Mouse (Mus musculus): ENCODE data around the gene Dnaja3. TPM values are rescaled to one million over a fixed set of nuclear protein-coding genes. Genes with fewer than 3 reads are reported as not detected.

Gene Dnaja3
- polyA plus RNA-seq, 2 experiments: 18.8 to 34.1 TPM

DNA sequence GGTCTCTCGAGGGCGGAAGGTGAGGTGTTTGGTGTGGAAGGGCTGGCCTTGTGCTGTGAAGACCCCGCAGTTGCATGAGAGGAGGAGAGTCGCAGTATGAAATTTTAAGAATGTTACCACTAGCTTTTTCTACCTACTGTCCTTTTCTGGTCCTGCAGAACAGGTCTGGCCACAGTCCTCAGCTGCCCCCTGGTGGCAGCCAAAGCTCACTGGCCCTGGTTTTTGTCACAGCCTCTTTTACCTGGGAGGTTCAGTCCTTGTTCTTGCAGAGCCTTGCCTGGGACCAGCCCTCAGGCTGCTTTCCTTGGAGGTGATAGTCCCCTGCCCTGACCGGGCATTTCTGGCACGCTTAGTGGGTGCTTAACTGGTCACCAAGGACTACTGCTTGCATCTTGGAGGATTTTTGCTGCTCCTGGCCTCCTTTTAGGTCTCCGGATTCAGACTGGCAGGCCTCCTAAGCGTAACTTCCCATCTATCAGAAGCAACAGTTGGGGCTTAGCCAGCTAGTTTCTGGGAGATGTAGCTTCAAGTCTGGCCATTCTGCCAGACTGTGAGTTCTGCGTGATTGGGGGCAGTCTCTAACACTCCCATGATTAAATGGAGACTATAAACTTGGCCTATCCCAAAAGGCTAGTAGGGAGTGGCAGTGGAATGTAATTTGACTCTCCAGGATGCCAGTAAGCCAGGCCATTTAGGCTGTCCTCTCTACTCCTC is 31.8 kb upstream of the Dnaja3 start:
- TF ChIP-seq EP300 (IDR thresholded peaks at IDR 0.05; ENCODE audit: low read depth) (no peak), CTCF (IDR thresholded peaks at IDR 0.05; ENCODE audit: low read depth) (peak; percentile 98)
- H3K9ac ChIP-seq (replicated peaks): no peak overlapping the region
- no peak overlapping the region for H3K4me2 ChIP-seq (ENCODE audit: low read depth)
- H3K27me3 ChIP-seq (ENCODE audit: control insufficient read depth, insufficient read depth, low read length): no peaks in the 10 kb centered on the region
- H3K9me3 ChIP-seq (ENCODE audit: control insufficient read depth, low read length): no peaks in the 10 kb centered on the region
- ATAC-seq (ENCODE audit: insufficient read depth) (0 out of 2 replicates have a peak, but pooled peaks have one; percentile 43), DNase-seq (ENCODE audit: low read depth in 3 of 3, low spot score in 3 of 3) (peak; percentile 55 to 58 (median 58))
- peaks cover 0 to 19% of the 10 kb centered on the region in 2 experiments; a peak in 2 of 4 replicates for H3K4me1 ChIP-seq (replicated peaks; ENCODE audit: control insufficient read depth in 2 of 2, insufficient read depth in 2 of 2, low read length in 1 of 2)
- no peaks in the 10 kb centered on the region for H3K36me3 ChIP-seq (replicated peaks; ENCODE audit: control insufficient read depth, insufficient read depth, low read depth)
- no peak overlapping the region for H3K4me3 ChIP-seq (ENCODE audit: insufficient read depth in 1 of 2, low read depth in 2 of 2, low read length in 2 of 2)
- no peak overlapping the region for H3K27ac ChIP-seq
- 41% methylated on average over 9 of the region's 9 CpGs for WGBS (ENCODE audit: insufficient replicate concordance)

DNA sequence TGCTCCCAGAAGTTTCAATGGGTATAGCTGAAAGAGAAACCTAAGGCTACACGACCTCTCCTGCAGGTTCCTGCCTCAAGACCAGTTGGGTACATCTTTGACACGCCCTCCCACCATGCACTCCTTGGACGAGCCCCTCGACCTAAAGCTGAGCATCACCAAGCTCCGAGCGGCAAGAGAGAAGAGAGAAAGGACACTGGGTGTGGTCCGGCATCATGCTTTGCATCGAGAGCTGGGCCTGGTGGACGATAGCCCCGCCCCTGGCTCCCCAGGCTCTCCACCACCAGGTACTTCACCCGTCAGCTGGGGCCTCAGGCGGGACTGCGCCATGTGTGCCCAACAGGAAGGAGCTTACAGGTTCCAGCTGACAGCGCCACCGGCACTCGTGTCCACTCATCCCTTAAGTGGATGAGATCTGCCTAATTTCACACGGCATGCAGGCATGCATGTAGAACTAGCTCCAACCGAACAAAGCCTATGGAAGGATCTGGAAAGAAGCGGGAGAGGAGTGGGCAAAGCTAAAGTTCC is 31.2 kb upstream of the Dnaja3 start:
- Histone ChIP-seq H3K27me3 (ENCODE audit: control insufficient read depth, insufficient read depth, low read length) (no peaks in the 10 kb centered on the region), H3K4me2 (ENCODE audit: low read depth) (no peak overlapping the region), H3K4me1 (replicated peaks; ENCODE audit: control insufficient read depth in 2 of 2, insufficient read depth in 2 of 2, low read length in 1 of 2) (peaks cover 0 to 19% of the 10 kb centered on the region in 2 experiments; a peak in 2 of 4 replicates), H3K9ac (replicated peaks) (no peak overlapping the region), H3K27ac (no peak overlapping the region), H3K9me3 (ENCODE audit: control insufficient read depth, low read length) (no peaks in the 10 kb centered on the region), H3K4me3 (ENCODE audit: insufficient read depth in 1 of 2, low read depth in 2 of 2, low read length in 2 of 2) (no peak overlapping the region), H3K36me3 (replicated peaks; ENCODE audit: control insufficient read depth, insufficient read depth, low read depth) (no peaks in the 10 kb centered on the region)
- TF ChIP-seq CTCF (IDR thresholded peaks at IDR 0.05; ENCODE audit: low read depth): no peak
- no peak for TF ChIP-seq EP300 (IDR thresholded peaks at IDR 0.05; ENCODE audit: low read depth)
- 77% methylated on average over 19 of the region's 19 CpGs for WGBS (ENCODE audit: insufficient replicate concordance)
- ATAC-seq (ENCODE audit: insufficient read depth): no peak
- DNase-seq (ENCODE audit: low read depth in 3 of 3, low spot score in 3 of 3): no peak

DNA sequence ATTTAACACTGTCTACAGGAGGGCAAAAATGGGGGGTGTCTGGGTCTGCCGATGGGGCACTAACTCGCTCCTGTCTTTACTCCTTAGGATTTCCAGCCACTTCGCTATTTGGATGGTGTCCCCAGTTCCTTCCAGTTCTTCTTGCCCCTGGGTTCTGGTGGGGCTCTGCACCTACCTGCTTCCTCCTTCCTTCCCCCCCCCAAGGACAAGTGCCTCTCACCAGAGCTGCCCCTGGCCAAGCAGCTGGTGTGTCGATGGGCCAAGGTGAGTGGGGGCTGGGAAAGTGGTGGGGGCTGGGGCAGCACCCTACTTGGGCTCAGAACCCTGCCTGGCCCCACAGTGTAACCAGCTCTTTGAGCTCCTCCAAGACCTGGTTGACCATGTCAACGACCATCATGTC is 28.6 kb upstream of the Dnaja3 start:
- Histone ChIP-seq H3K27ac (no peak overlapping the region), H3K4me3 (ENCODE audit: insufficient read depth in 1 of 2, low read depth in 2 of 2, low read length in 2 of 2) (no peak overlapping the region), H3K4me2 (ENCODE audit: low read depth) (no peak overlapping the region), H3K9ac (replicated peaks) (no peak overlapping the region), H3K27me3 (ENCODE audit: control insufficient read depth, insufficient read depth, low read length) (no peaks in the 10 kb centered on the region), H3K9me3 (ENCODE audit: control insufficient read depth, low read length) (no peaks in the 10 kb centered on the region), H3K36me3 (replicated peaks; ENCODE audit: control insufficient read depth, insufficient read depth, low read depth) (no peaks in the 10 kb centered on the region; the same call in none of the 2 replicates), H3K4me1 (replicated peaks; ENCODE audit: control insufficient read depth in 2 of 2, insufficient read depth in 2 of 2, low read length in 1 of 2) (peaks cover 0 to 12% of the 10 kb centered on the region in 2 experiments; a peak in 2 of 4 replicates)
- TF ChIP-seq CTCF (IDR thresholded peaks at IDR 0.05; ENCODE audit: low read depth) (no peak), EP300 (IDR thresholded peaks at IDR 0.05; ENCODE audit: low read depth) (no peak)
- no peak for ATAC-seq (ENCODE audit: insufficient read depth)
- DNase-seq (ENCODE audit: low read depth in 3 of 3, low spot score in 3 of 3): no peak
- 76% methylated on average over 5 of the region's 5 CpGs for WGBS (ENCODE audit: insufficient replicate concordance)

DNA sequence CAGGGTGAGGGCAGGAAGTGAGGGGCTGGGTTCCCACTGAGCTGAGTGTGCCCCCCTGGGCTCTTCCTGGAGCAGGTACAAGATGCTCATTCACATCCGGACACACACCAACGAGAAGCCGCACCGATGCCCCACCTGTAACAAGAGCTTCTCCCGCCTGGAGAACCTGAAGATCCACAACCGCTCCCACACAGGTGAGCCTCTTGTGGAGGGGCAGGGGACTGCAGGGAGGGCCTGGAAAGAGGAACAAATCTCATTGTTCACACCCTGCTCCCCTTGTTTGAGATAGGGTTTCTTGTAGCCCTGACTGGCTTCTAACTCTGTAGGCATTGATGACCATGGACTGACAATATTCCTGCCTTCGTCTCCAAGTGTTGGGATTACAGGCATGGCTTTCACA is 28.1 kb upstream of the Dnaja3 start:
- Histone ChIP-seq H3K4me1 (replicated peaks; ENCODE audit: control insufficient read depth in 2 of 2, insufficient read depth in 2 of 2, low read length in 1 of 2) (peaks cover 0 to 7% of the 10 kb centered on the region in 2 experiments; a peak in 2 of 4 replicates), H3K4me2 (ENCODE audit: low read depth) (no peak overlapping the region), H3K4me3 (ENCODE audit: insufficient read depth in 1 of 2, low read depth in 2 of 2, low read length in 2 of 2) (no peak overlapping the region), H3K27me3 (ENCODE audit: control insufficient read depth, insufficient read depth, low read length) (no peaks in the 10 kb centered on the region), H3K9ac (replicated peaks) (no peak overlapping the region), H3K36me3 (replicated peaks; ENCODE audit: control insufficient read depth, insufficient read depth, low read depth) (no peaks in the 10 kb centered on the region; the same call in none of the 2 replicates), H3K9me3 (ENCODE audit: control insufficient read depth, low read length) (no peaks in the 10 kb centered on the region), H3K27ac (no peak overlapping the region)
- DNase-seq (ENCODE audit: low read depth in 3 of 3, low spot score in 3 of 3): no peak
- WGBS (ENCODE audit: insufficient replicate concordance): 91% methylated on average over 7 of the region's 7 CpGs
- no peak for ATAC-seq (ENCODE audit: insufficient read depth)
- peak; percentile 30; the same call in 1 of the 2 replicates for TF ChIP-seq CTCF (IDR thresholded peaks at IDR 0.05; ENCODE audit: low read depth)
- TF ChIP-seq EP300 (IDR thresholded peaks at IDR 0.05; ENCODE audit: low read depth): no peak

DNA sequence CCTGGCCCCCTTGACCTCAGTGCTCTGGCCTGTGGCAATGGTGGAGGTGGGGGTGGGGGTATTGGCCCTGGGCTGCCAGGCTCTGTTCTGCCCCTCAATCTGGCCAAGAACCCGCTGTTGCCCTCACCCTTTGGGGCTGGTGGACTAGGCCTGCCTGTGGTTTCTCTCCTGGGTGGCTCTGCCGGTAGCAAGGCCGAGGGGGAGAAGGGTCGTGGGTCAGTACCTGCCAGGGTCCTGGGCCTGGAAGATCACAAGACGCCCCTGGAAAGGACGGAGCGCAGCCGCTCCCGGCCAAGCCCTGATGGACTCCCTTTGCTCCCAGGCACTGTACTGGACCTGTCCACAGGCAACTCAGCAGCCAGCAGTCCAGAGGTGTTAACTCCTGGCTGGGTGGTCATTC is 26.1 kb upstream of the Dnaja3 start:
- WGBS (ENCODE audit: insufficient replicate concordance): 83% methylated on average over 9 of the region's 9 CpGs
- no peak for TF ChIP-seq EP300 (IDR thresholded peaks at IDR 0.05; ENCODE audit: low read depth)
- no peak for TF ChIP-seq CTCF (IDR thresholded peaks at IDR 0.05; ENCODE audit: low read depth)
- no peak overlapping the region for H3K4me3 ChIP-seq (ENCODE audit: insufficient read depth in 1 of 2, low read depth in 2 of 2, low read length in 2 of 2)

More for the DNA sequence above, 26.1 kb upstream of the Dnaja3 start:
- H3K27me3 ChIP-seq (ENCODE audit: control insufficient read depth, insufficient read depth, low read length): no peaks in the 10 kb centered on the region
- DNase-seq (ENCODE audit: low read depth in 3 of 3, low spot score in 3 of 3) (no peak), ATAC-seq (ENCODE audit: insufficient read depth) (no peak)
- no peak overlapping the region for H3K9ac ChIP-seq (replicated peaks)
- no peaks in the 10 kb centered on the region; the same call in none of the 2 replicates for H3K36me3 ChIP-seq (replicated peaks; ENCODE audit: control insufficient read depth, insufficient read depth, low read depth)
- no peaks in the 10 kb centered on the region for H3K4me1 ChIP-seq (replicated peaks; ENCODE audit: control insufficient read depth in 2 of 2, insufficient read depth in 2 of 2, low read length in 1 of 2)
- H3K27ac ChIP-seq: no peak overlapping the region
- H3K4me2 ChIP-seq (ENCODE audit: low read depth): no peak overlapping the region
- no peaks in the 10 kb centered on the region for H3K9me3 ChIP-seq (ENCODE audit: control insufficient read depth, low read length)
